Mouse (Mus musculus) heart, embryonic 12.5 days (tissue): ENCODE data around the gene Hsd17b14. TPM values are rescaled to one million over a fixed set of nuclear protein-coding genes. Genes with fewer than 3 reads are reported as not detected.

Experiments used
- ATAC-seq: fragments of 200-750 bp; cut with Nextera tagmentation; 2 replicates; pipeline ENCODE4 v1.8.0; 2017; ENCODE audit warnings: moderate TSS enrichment, moderate library complexity; ENCODE audit not compliant: insufficient number of reproducible peaks, low FRiP score
- H3K27ac ChIP-seq: fragments of 300-500 bp; sonication (generic); 2 replicates; pipeline ENCODE4 v1.5.1; 2016; ENCODE audit warnings: mild to moderate bottlenecking, moderate library complexity; ENCODE audit not compliant: poor library complexity, severe bottlenecking
- H3K27me3 ChIP-seq: fragments of 300-500 bp; sonication (generic); replicated peaks from 2 replicates; pipeline ENCODE4 v1.6.1; 2016; ENCODE audit warnings: mild to moderate bottlenecking, moderate library complexity
- H3K36me3 ChIP-seq: fragments of 300-500 bp; sonication (generic); 2 replicates; pipeline ENCODE4 v1.6.1; 2016; ENCODE audit warnings: mild to moderate bottlenecking, moderate library complexity
- H3K4me1 ChIP-seq: fragments of 300-500 bp; sonication (generic); replicated peaks from 2 replicates; pipeline ENCODE4 v1.6.1; 2016; ENCODE audit warnings: mild to moderate bottlenecking
- H3K4me2 ChIP-seq: fragments of 300-500 bp; sonication (generic); 2 replicates; pipeline ENCODE4 v1.6.1; 2016; ENCODE audit warnings: mild to moderate bottlenecking, moderate library complexity
- H3K4me3 ChIP-seq: fragments of 300-500 bp; sonication (generic); 2 replicates; pipeline ENCODE4 v1.5.1; 2016; ENCODE audit warnings: mild to moderate bottlenecking
- H3K9ac ChIP-seq: fragments of 300-500 bp; sonication (generic); 2 replicates; pipeline ENCODE4 v1.6.1; 2016; ENCODE audit warnings: mild to moderate bottlenecking, moderate library complexity
- H3K9me3 ChIP-seq: fragments of 300-500 bp; sonication (generic); replicated peaks from 2 replicates; pipeline ENCODE4 v1.6.1; 2016; ENCODE audit warnings: mild to moderate bottlenecking, moderate library complexity
- WGBS: fragments of 180-500 bp; shearing (Covaris S2); methylation state at CpG from one replicate; pipeline ENCODE4 v1.1.7; 2016; 5-methylcytosine and 5-hydroxymethylcytosine counted together
- polyA plus RNA-seq: library from polyadenylated mRNA; unstranded; fragments of >200 nt; fragmentation: Nextera tagmentation; extraction: Ambion mirVana; gene quantifications from 2 replicates; pipeline ENCODE4 v1.2.1, GENCODE M21; 2016

Gene Hsd17b14
- polyA plus RNA-seq, 1 experiment from 2014 or later: 0.70 TPM

DNA sequence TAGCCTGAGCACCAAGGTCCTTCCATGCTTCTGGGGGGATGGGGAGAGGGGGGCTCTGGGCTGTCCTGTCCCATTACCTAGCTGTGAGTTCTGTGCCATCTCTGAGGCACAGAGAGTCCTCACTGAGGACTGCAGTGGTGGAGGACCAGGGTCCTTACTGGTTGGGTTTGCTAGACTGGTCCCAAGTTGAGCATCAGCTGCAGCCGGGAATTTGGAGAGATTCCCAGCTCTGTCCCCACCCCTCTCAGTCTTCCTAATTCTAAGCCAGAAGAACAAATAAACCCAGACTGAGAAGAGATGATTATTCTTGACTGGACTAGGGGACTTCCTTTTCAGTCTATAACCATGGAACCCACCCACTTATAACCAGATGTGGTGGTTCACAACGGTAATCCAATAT is 24.1 kb upstream of the Hsd17b14 start:
- Histone ChIP-seq H3K36me3 (no peaks in the 10 kb centered on the region), H3K4me1 (peaks cover 16% of the 10 kb centered on the region), H3K9ac (0 out of 2 replicates have a peak overlapping the region, but pooled peaks have one; percentile 9), H3K4me2 (peak overlapping the region; percentile 20), H3K27me3 (peaks cover 3% of the 10 kb centered on the region; the same call in 1 of the 2 replicates), H3K9me3 (no peaks in the 10 kb centered on the region), H3K4me3 (no peak overlapping the region; the same call in 1 of the 2 replicates), H3K27ac (no peak overlapping the region)
- ATAC-seq: no peak
- 71% methylated on average over 2 of the region's 2 CpGs for WGBS

DNA sequence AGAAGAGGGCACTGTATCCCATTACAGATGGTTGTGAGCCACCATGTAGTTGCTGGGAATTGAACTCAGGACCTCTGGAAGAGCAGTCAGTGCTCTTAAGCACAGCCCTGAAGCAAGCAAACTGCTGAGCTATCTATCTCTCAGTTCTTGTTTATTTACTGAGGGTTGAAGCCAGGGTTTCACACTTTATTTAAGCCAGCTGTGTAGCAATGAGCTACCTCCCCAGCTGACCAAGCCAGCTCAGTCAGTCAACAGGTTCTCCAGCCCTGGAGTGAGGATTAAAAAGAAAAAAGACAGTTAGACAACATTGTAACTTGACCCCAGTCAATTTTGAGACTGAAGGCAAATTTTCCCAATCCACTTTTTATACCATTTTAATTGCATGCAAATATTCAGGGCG is 19.0 kb upstream of the Hsd17b14 start:
- Histone ChIP-seq H3K9me3 (no peaks in the 10 kb centered on the region), H3K36me3 (no peaks in the 10 kb centered on the region), H3K4me1 (peaks cover 9% of the 10 kb centered on the region), H3K27ac (no peak overlapping the region), H3K27me3 (0 out of 2 replicates have a peak, but pooled peaks cover 3% of the 10 kb centered on the region), H3K4me3 (no peak overlapping the region), H3K4me2 (no peak overlapping the region), H3K9ac (no peak overlapping the region)
- no peak for ATAC-seq
- WGBS: 73% methylated on average over 1 of the region's 1 CpGs

DNA sequence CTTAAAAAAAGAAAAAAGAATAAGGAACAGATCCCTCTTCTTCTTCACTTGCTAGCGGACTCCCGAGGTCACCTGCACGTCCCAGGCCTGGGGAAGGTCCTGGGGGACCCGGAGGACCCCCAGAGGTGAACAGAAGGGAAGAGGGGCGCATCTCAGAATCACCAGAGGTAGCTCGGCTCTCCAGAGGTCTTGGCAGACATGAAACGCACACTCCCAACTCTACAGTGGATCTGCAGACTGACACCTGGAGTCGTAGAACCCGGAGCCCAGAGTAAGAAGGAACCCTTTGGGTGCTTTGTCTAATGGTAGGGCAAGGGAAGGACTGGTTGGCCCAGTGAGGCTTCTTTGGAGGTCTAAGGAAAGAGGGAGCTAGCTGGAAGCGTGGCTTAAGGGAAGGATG is 17.1 kb upstream of the Hsd17b14 start:
- peak overlapping the region; percentile 62 for H3K4me3 ChIP-seq
- H3K4me1 ChIP-seq: peaks cover 9% of the 10 kb centered on the region
- no peak overlapping the region for H3K27ac ChIP-seq
- ATAC-seq: no peak
- no peaks in the 10 kb centered on the region for H3K9me3 ChIP-seq
- H3K9ac ChIP-seq: peak overlapping the region; percentile 72
- H3K27me3 ChIP-seq: no peaks in the 10 kb centered on the region
- WGBS: 76% methylated on average over 10 of the region's 10 CpGs
- no peaks in the 10 kb centered on the region for H3K36me3 ChIP-seq
- peak overlapping the region; percentile 95 for H3K4me2 ChIP-seq

DNA sequence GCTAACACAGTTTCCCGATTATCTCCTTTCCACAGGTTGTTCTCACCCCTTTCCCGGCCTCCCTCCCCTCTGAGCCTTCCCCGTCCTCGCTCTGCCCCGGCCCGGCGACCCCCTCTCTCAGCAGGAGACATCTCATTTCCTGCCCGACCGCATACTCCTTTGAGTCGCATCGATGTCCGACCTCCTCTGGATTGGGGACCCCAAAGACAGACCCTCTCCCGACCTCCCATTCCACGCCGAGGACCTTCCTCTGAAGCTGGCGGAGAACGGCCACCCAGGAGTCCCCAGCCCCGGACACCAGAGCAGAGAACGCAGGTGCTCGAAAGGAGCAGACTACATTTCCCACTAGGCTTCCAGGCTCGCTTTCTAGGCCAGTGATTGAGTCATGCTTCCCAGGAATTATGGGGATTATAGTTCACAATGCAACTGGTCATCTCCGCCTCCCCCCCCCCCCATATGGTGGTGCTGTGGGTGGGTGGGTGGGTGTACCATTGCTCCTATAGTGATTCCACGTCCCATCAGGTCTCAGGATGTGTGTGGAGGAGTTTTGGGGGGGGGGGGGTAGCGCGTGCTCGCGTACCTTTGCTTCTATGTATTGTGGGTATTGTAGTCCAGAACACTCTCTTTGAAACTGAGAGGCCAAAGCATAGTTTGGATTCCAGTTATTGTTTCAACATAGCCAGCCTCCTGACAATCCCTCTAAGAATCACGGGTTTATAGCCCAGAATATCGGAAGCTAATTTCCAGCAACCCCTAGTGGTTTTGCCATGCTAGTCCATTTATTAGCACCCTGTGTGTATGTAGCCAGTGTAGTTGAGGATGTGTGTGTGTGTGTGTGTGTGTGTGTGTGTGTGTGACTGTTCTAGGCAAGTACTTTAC is 16.3 kb upstream of the Hsd17b14 start:
- H3K4me3 ChIP-seq: peak overlapping the region; percentile 62
- 3% methylated on average over 28 of the region's 29 CpGs for WGBS
- H3K36me3 ChIP-seq: no peaks in the 10 kb centered on the region
- no peaks in the 10 kb centered on the region for H3K27me3 ChIP-seq
- H3K9me3 ChIP-seq: no peaks in the 10 kb centered on the region
- peak; percentile 66 for ATAC-seq
- H3K4me1 ChIP-seq: peaks cover 9% of the 10 kb centered on the region
- peak overlapping the region; percentile 72 for H3K9ac ChIP-seq
- H3K27ac ChIP-seq: no peak overlapping the region
- H3K4me2 ChIP-seq: peak overlapping the region; percentile 95

DNA sequence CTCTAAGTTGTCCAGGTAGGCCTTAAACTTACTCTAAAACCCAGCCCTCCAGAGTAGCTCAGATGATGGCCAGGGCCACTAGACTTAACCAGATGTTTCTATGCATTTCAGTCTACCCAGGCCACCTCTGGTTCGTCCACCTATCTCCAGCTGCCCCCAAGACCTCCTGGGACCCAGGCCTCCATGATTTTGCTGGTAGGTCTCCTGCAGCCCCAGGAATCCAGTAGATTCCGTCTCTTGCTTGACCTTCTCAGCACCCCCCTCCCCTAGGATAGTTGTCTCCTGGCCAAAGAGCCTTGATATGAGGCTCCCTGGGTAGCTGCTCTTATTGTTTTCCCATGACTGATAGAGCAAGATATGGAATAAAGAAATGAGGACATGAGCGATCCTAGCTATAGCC is 15.6 kb upstream of the Hsd17b14 start:
- H3K9me3 ChIP-seq: no peaks in the 10 kb centered on the region
- H3K4me1 ChIP-seq: peaks cover 9% of the 10 kb centered on the region
- ATAC-seq: no peak
- no peaks in the 10 kb centered on the region for H3K36me3 ChIP-seq
- 75% methylated on average over 3 of the region's 3 CpGs for WGBS
- H3K4me2 ChIP-seq: no peak overlapping the region
- no peak overlapping the region for H3K9ac ChIP-seq
- no peaks in the 10 kb centered on the region for H3K27me3 ChIP-seq
- no peak overlapping the region for H3K27ac ChIP-seq
- no peak overlapping the region for H3K4me3 ChIP-seq

DNA sequence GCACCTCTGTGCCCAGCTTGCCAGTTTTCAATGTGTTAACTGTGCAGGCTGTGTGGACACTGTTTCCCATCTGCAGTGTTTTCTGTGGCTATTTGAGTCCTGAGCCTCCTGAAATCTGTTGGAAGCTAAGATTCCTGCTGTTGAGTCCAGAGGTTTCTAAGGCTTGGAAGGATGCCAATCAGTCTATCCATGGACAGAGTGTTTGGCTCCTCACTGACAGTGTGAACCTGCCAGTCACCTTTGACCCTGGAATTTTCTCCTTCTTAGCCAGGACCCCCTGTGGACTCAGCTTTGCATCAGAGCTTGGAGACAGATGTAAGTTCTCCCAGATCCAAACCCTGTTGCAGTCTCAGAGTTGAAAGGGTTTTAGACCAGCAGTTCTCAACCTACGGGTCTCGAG is 14.5 kb upstream of the Hsd17b14 start:
- H3K9me3 ChIP-seq: no peaks in the 10 kb centered on the region; the same call in 1 of the 2 replicates
- H3K4me2 ChIP-seq: no peak overlapping the region
- H3K36me3 ChIP-seq: no peaks in the 10 kb centered on the region
- H3K27ac ChIP-seq: no peak overlapping the region
- no peaks in the 10 kb centered on the region for H3K27me3 ChIP-seq
- H3K4me1 ChIP-seq: peaks cover 9% of the 10 kb centered on the region
- 72% methylated on average over 2 of the region's 2 CpGs for WGBS
- no peak for ATAC-seq
- no peak overlapping the region for H3K9ac ChIP-seq
- no peak overlapping the region for H3K4me3 ChIP-seq

DNA sequence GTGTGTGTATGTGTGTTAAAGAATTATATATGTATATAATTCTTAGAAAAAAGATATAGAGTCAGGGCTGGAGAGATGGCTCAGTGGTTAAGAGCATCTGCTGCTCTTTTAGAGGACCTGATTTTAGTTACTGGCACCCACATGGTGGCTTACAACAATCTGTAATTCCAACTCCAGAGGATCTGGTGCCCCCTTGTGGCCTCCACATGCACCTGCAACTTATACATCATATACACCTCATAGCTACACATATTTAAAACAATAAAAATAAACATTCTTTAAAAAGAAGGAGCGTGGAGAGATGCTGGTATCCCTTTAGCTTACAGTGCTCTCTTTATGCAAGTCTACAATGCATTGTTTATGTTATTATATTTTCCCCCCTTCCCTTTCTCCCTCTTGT is 10.2 kb upstream of the Hsd17b14 start:
- Histone ChIP-seq H3K4me3 (no peak overlapping the region), H3K36me3 (no peaks in the 10 kb centered on the region), H3K4me2 (no peak overlapping the region), H3K27me3 (no peaks in the 10 kb centered on the region), H3K27ac (no peak overlapping the region), H3K4me1 (no peaks in the 10 kb centered on the region), H3K9ac (no peak overlapping the region), H3K9me3 (no peaks in the 10 kb centered on the region; the same call in 1 of the 2 replicates)
- 84% methylated on average over 1 of the region's 1 CpGs for WGBS
- no peak for ATAC-seq

DNA sequence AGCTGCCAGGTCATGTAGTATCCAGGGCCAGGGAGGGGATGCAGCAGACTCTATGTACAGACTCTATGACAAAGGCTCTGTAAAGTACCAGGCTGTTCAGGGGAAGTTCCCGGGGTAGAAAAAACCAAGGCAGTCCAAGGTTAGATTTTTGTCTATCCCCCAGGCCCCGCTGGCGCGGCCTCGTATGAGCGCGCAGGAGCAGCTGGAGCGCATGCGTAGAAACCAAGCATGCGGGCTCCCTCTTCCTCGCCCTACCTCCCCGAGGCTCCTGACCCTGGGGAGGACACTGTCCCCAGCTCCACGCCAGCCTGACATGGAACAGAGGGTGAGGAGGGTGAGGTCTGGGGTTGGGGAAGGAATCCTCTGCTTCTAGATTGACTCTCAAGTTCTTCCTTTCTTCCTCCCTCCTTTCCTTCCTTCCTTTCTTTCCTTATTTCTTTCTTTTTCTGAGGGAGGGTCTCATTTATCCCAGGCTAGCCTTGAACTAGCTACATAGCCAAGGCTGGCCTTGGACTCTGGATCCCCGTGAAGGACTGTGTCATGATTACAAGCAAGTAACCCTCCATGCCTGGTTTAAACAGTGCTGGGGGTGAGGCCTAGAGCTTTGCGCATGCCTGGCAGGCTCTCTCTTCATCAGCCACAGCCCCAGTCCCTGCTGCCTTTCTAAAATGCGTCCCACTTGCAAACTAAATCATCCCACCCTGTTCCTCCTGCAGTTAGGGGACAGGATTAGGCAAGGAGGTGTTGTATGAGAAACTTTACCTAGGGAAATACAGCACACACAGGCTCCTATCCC is 4.9 kb upstream of the Hsd17b14 start:
- Histone ChIP-seq H3K4me3 (no peak overlapping the region), H3K9ac (no peak overlapping the region), H3K36me3 (no peaks in the 10 kb centered on the region), H3K27me3 (0 out of 2 replicates have a peak, but pooled peaks cover 3% of the 10 kb centered on the region), H3K9me3 (no peaks in the 10 kb centered on the region), H3K4me1 (0 out of 2 replicates have a peak, but pooled peaks cover 12% of the 10 kb centered on the region), H3K27ac (no peak overlapping the region), H3K4me2 (no peak overlapping the region)
- ATAC-seq: no peak
- 88% methylated on average over 16 of the region's 16 CpGs for WGBS

DNA sequence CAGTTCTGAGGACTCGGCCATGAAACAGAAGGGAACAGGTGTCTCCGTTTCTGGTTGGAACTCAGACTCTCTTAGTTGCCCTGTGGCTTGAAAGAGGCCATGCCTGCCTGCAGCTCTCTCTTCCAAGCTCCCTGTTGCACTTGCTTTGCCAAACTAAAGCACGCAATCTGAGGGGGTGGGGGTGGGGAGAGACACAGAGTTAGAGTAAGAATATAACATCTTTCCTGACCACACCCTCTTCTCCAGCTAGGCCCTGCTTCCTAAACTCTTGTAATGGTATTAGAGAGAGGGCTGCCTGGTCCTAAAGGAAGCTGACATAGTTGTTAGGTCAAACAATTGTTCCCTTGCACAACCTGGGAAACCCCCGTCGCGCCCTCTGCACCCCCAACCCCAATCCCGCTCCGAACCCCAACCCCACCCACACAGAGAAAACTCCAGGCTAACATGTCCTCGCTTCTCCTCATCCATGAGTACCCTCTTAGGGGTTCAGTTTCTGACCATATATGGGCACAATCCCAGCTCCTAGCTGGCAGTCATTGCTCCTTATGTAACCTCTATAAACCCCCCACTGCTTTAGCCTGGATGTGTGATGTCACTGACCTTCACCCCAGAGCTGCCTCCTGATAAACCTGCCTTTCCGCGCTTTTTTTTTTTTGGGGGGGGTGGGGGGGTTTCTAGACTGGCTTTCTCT is 3.7 kb upstream of the Hsd17b14 start:
- WGBS: 72% methylated on average over 11 of the region's 11 CpGs
- Histone ChIP-seq H3K9ac (no peak overlapping the region), H3K36me3 (no peaks in the 10 kb centered on the region), H3K4me3 (no peak overlapping the region), H3K9me3 (no peaks in the 10 kb centered on the region), H3K4me2 (no peak overlapping the region), H3K27ac (no peak overlapping the region), H3K27me3 (0 out of 2 replicates have a peak, but pooled peaks cover 3% of the 10 kb centered on the region), H3K4me1 (0 out of 2 replicates have a peak, but pooled peaks cover 13% of the 10 kb centered on the region)
- no peak for ATAC-seq

DNA sequence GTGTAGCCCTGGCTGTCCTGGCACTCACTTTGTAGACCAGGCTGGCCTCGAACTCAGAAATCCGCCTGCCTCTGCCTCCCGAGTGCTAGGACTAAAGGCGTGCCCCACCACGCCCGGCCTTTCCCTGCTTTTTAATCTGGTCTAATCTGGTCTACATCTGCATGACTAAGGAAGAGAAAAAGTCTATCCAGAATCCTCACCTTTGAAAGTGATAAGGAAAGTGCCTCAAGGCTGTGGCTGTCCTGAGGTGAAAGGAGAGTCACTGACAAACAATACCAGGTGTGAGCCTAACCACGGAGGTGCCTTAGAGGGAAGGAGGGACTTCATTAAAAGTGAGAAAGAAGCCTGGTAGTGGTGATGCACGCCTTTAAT is 3.2 kb upstream of the Hsd17b14 start:
- H3K4me3 ChIP-seq: no peak overlapping the region
- no peak overlapping the region for H3K9ac ChIP-seq
- 0 out of 2 replicates have a peak, but pooled peaks cover 3% of the 10 kb centered on the region for H3K27me3 ChIP-seq
- 0 out of 2 replicates have a peak, but pooled peaks cover 14% of the 10 kb centered on the region for H3K4me1 ChIP-seq
- no peaks in the 10 kb centered on the region for H3K9me3 ChIP-seq
- H3K36me3 ChIP-seq: no peaks in the 10 kb centered on the region
- H3K27ac ChIP-seq: no peak overlapping the region
- 73% methylated on average over 8 of the region's 8 CpGs for WGBS
- no peak for ATAC-seq
- no peak overlapping the region for H3K4me2 ChIP-seq
